Mouse (Mus musculus) kidney, postnatal 0 days (tissue): ENCODE measurements around the gene Akr1d1. TPM values are rescaled to one million over a fixed set of nuclear protein-coding genes. Genes with fewer than 3 reads are reported as not detected.

Experiments used
- ATAC-seq: fragments of 200-750 bp; cut with Nextera tagmentation; replicated peaks from 2 replicates; pipeline ENCODE4 v1.8.0; 2017; ENCODE audit warnings: low read depth, moderate number of reproducible peaks, moderate TSS enrichment, moderate library complexity; ENCODE audit not compliant: low FRiP score
- DNase-seq: peaks from one replicate; pipeline ENCODE4 v3.0.0-alpha.2; 2016; ENCODE audit warnings: low spot score
- H3K27ac ChIP-seq: fragments of 300-500 bp; sonication (generic); 2 replicates; pipeline ENCODE4 v1.5.1; 2014; ENCODE audit warnings: mild to moderate bottlenecking
- H3K27me3 ChIP-seq: fragments of 300-500 bp; sonication (generic); 2 replicates; pipeline ENCODE4 v1.6.1; 2014; ENCODE audit warnings: low read length, mixed read lengths; ENCODE audit not compliant: insufficient read depth
- H3K36me3 ChIP-seq: fragments of 300-500 bp; sonication (generic); 2 replicates; pipeline ENCODE4 v1.6.1; 2014; ENCODE audit warnings: low read length, mixed read lengths; ENCODE audit not compliant: insufficient read depth
- H3K4me1 ChIP-seq: fragments of 300-500 bp; sonication (generic); replicated peaks from 2 replicates; pipeline ENCODE4 v1.6.1; 2014; ENCODE audit warnings: antibody characterized with exemption, low read length, mixed read lengths; ENCODE audit not compliant: insufficient read depth
- H3K4me2 ChIP-seq: fragments of 300-500 bp; sonication (generic); 2 replicates; pipeline ENCODE4 v1.6.1; 2014; ENCODE audit warnings: mild to moderate bottlenecking, low read length, moderate library complexity, mixed read lengths
- H3K4me3 ChIP-seq: fragments of 300-500 bp; sonication (generic); replicated peaks from 2 replicates; pipeline ENCODE4 v1.5.1; 2014; ENCODE audit warnings: low read depth, low read length
- H3K9ac ChIP-seq: fragments of 300-500 bp; sonication (generic); 2 replicates; pipeline ENCODE4 v1.6.1; 2014; ENCODE audit warnings: low read depth, low read length
- H3K9me3 ChIP-seq: fragments of 300-500 bp; sonication (generic); replicated peaks from 2 replicates; pipeline ENCODE4 v1.6.1; 2016; ENCODE audit warnings: low read length, inconsistent platforms, mixed read lengths
- CTCF ChIP-seq: IDR thresholded peaks from 2 replicates; pipeline ENCODE4 v1.5.1; 2016; ENCODE audit warnings: antibody characterized with exemption, low read depth, mild to moderate bottlenecking, moderate library complexity
- WGBS: fragments of 180-500 bp; shearing (Covaris S2); extraction: QIAGEN DNeasy Blood & Tissue Kit; methylation state at CpG from one replicate; pipeline ENCODE4 v1.1.7; 2014; 5-methylcytosine and 5-hydroxymethylcytosine counted together
- polyA plus RNA-seq: library from polyadenylated mRNA; unstranded; fragments of >200 nt; fragmentation: Nextera tagmentation; extraction: Ambion mirVana; gene quantifications from 2 replicates; pipeline ENCODE4 v1.2.1, GENCODE M21; 2015

The Akr1d1 gene
- polyA plus RNA-seq, 1 experiment from 2014 or later: 1.6 TPM

GRCm38 (mm10) chr6:37552760-37553159, 22.8 kb downstream of the Akr1d1 start:
- peak; percentile 15 for DNase-seq
- 85% methylated on average over 2 of the region's 2 CpGs for WGBS
- no peak overlapping the region for H3K9ac ChIP-seq

GRCm38 (mm10) chr6:37553926-37554325, 24.0 kb downstream of the Akr1d1 start:
- H3K36me3 ChIP-seq: no peaks in the 10 kb centered on the region
- ATAC-seq: no peak
- H3K9ac ChIP-seq: no peak overlapping the region
- H3K27me3 ChIP-seq: no peaks in the 10 kb centered on the region
- TF ChIP-seq CTCF: no peak
- 71% methylated on average over 3 of the region's 3 CpGs for WGBS
- DNase-seq: no peak
- H3K9me3 ChIP-seq: no peaks in the 10 kb centered on the region
- H3K4me2 ChIP-seq: no peak overlapping the region
- H3K27ac ChIP-seq: no peak overlapping the region
- no peak overlapping the region for H3K4me3 ChIP-seq
- no peaks in the 10 kb centered on the region for H3K4me1 ChIP-seq

More at GRCm38 (mm10) chr6:37552760-37553159, 22.8 kb downstream of the Akr1d1 start:
- H3K9me3 ChIP-seq: no peaks in the 10 kb centered on the region
- no peaks in the 10 kb centered on the region for H3K27me3 ChIP-seq
- peak; percentile 63 for TF ChIP-seq CTCF
- no peaks in the 10 kb centered on the region for H3K36me3 ChIP-seq
- no peak overlapping the region for H3K4me2 ChIP-seq
- no peak overlapping the region for H3K4me3 ChIP-seq
- no peak for ATAC-seq
- H3K4me1 ChIP-seq: no peaks in the 10 kb centered on the region
- no peak overlapping the region for H3K27ac ChIP-seq

GRCm38 (mm10) chr6:37554327-37554726, 24.4 kb downstream of the Akr1d1 start:
- H3K9me3 ChIP-seq: no peaks in the 10 kb centered on the region
- H3K4me3 ChIP-seq: no peak overlapping the region
- ATAC-seq (no peak), DNase-seq (no peak)
- H3K27me3 ChIP-seq: no peaks in the 10 kb centered on the region
- no peak overlapping the region for H3K27ac ChIP-seq
- no peak for TF ChIP-seq CTCF
- H3K9ac ChIP-seq: no peak overlapping the region
- WGBS: 84% methylated on average over 1 of the region's 1 CpGs
- H3K4me2 ChIP-seq: no peak overlapping the region
- H3K36me3 ChIP-seq: no peaks in the 10 kb centered on the region
- H3K4me1 ChIP-seq: no peaks in the 10 kb centered on the region

GRCm38 (mm10) chr6:37563861-37564260, 33.9 kb downstream of the Akr1d1 start:
- Histone ChIP-seq H3K36me3 (no peaks in the 10 kb centered on the region), H3K27ac (no peak overlapping the region), H3K4me2 (no peak overlapping the region), H3K4me3 (no peak overlapping the region), H3K27me3 (no peaks in the 10 kb centered on the region), H3K4me1 (no peaks in the 10 kb centered on the region), H3K9ac (no peak overlapping the region), H3K9me3 (no peaks in the 10 kb centered on the region)
- WGBS: 65% methylated on average over 3 of the region's 3 CpGs
- no peak for TF ChIP-seq CTCF
- DNase-seq: no peak
- no peak for ATAC-seq

- DNase-seq: no peak
- TF ChIP-seq CTCF: no peak
- Histone ChIP-seq H3K4me3 (no peak overlapping the region), H3K9ac (no peak overlapping the region), H3K36me3 (no peaks in the 10 kb centered on the region), H3K9me3 (no peaks in the 10 kb centered on the region), H3K27me3 (no peaks in the 10 kb centered on the region), H3K27ac (no peak overlapping the region), H3K4me2 (no peak overlapping the region), H3K4me1 (no peaks in the 10 kb centered on the region)
- no peak for ATAC-seq
- 92% methylated on average over 1 of the region's 1 CpGs for WGBS
These were observed 37.4 kb downstream of the Akr1d1 start for GRCm38 (mm10) chr6:37567363-37567762.

GRCm38 (mm10) chr6:37571939-37572338, 42.0 kb downstream of the Akr1d1 start:
- Histone ChIP-seq H3K36me3 (no peaks in the 10 kb centered on the region), H3K4me3 (no peak overlapping the region), H3K27ac (peak overlapping the region; percentile 66), H3K9me3 (no peaks in the 10 kb centered on the region), H3K27me3 (no peaks in the 10 kb centered on the region), H3K4me1 (no peaks in the 10 kb centered on the region), H3K4me2 (no peak overlapping the region), H3K9ac (no peak overlapping the region)
- no peak for TF ChIP-seq CTCF
- no peak for ATAC-seq
- WGBS: 10% methylated on average over 1 of the region's 1 CpGs
- DNase-seq: no peak

GRCm38 (mm10) chr6:37572935-37573334, 43.0 kb downstream of the Akr1d1 start:
- Histone ChIP-seq H3K9me3 (no peaks in the 10 kb centered on the region), H3K36me3 (no peaks in the 10 kb centered on the region), H3K4me1 (no peaks in the 10 kb centered on the region), H3K4me3 (no peak overlapping the region), H3K27me3 (no peaks in the 10 kb centered on the region), H3K4me2 (no peak overlapping the region), H3K9ac (no peak overlapping the region), H3K27ac (no peak overlapping the region)
- no peak for TF ChIP-seq CTCF
- 20% methylated on average over 2 of the region's 2 CpGs for WGBS
- ATAC-seq (no peak), DNase-seq (no peak)
